ENCODE assay signal across 8 mouse cellular contexts in the genomic region with DNA sequence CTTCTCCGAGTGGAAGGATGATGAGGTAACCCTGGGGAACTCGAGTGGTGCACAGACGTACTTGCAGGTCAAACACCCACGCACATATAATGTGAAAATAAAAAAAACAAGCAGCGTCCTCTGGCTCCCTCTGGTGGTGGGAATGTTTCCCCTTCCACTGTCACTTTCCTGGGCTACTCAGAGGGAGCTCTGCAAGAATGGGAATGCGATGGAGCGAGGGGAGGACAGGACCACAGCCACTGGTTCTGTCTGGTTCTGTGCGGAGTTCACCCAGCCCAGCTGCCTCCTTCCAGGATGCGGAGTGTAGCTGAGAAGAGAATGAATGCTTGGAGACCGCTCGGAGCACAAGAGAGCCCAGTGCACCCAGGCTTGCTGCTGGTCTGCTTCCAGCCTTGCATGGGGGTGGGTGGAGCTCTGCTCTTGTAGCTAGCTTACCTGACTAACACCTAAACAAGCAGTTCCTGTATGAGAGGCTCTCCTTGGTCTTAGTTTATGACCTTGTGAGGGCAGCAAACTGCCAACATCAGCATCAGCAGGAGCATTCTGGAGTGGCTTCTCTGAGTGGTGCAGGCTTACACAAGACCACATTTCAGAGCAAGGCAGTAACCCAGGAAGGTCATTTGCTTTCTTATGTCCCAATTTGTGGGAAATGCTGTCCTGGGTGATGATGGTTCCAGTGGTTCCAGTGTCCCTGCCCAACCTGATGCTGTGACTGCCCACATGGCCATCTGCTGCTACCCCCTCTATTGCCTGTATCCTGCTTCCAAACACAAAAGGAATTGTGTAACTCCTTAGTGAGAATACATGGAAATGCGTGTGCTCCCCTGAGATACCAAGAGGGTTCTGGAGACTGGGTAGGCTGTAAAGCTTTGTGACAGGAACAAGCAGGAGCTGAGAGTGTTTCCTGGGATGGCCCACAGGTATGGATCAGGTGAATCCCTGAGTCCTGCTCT. TPM values are rescaled to one million over a fixed set of nuclear protein-coding genes. Genes with fewer than 3 reads are reported as not detected.
DNase-seq lines count a peak whose midpoint lies in the region; ATAC-seq lines count a peak whose summit lies in the region.

No protein-coding gene starts in this region.

- intact Hi-C loops in left cerebral cortex, postnatal 10 days (cut with DNase I), result no loop called here

- H3K9me3 ChIP-seq in intestine, embryonic 14.5 days (ENCODE audit: control insufficient read depth, low read length), result no peaks in the 10 kb centered on the region

- peaks cover 59% of the 10 kb centered on the region for H3K36me3 ChIP-seq in intestine, embryonic 14.5 days (ENCODE audit: control insufficient read depth, insufficient read depth, low read length)

- peak; percentile 88 to 89 for DNase-seq in adrenal gland, adult 18-20 months (ENCODE audit: low spot score in 2 of 2)
- DNase-seq in embryo, embryonic 10.5 days (ENCODE audit: low spot score), result peak; percentile 89
- DNase-seq in gastrocnemius, postnatal 25 days, result peak; percentile 59
- DNase-seq in intestine, embryonic 14.5 days (ENCODE audit: low spot score), result peak; percentile 98
- peak; percentile 78 to 85 for DNase-seq in left cerebral cortex, postnatal 10 days (ENCODE audit: extremely low spot score in 1 of 2, low spot score in 2 of 2)
- DNase-seq in right cerebral cortex, postnatal 10 days (ENCODE audit: low spot score in 2 of 2), result peak; percentile 84 to 86
- DNase-seq in urinary bladder, postnatal 14 days (ENCODE audit: low spot score), result peak; percentile 87

- ATAC-seq in intestine, embryonic 14.5 days (replicated peaks; ENCODE audit: low FRiP score, low TSS enrichment, low read depth), result peak; percentile 60
- ATAC-seq in megakaryocyte progenitor cell, adult 5-6 weeks (replicated peaks; ENCODE audit: poor library complexity), result peak; percentile 70

- 34% methylated on average over 12 of the region's 12 CpGs for WGBS in intestine, embryonic 14.5 days

- H3K9ac ChIP-seq in intestine, embryonic 14.5 days (ENCODE audit: low read length), result no peak overlapping the region

- H3K4me3 ChIP-seq in intestine, embryonic 14.5 days (ENCODE audit: low read depth, low read length), result no peak overlapping the region

- H3K4me1 ChIP-seq in intestine, embryonic 14.5 days (replicated peaks; ENCODE audit: control insufficient read depth, insufficient read depth, low read length), result no peaks in the 10 kb centered on the region

- no peaks in the 10 kb centered on the region for H3K27me3 ChIP-seq in intestine, embryonic 14.5 days (replicated peaks; ENCODE audit: control insufficient read depth, insufficient read depth, low read length)

- no peak overlapping the region for H3K4me2 ChIP-seq in intestine, embryonic 14.5 days (ENCODE audit: low read length)

- 0 out of 2 replicates have a peak overlapping the region, but pooled peaks have one; percentile 48 for H3K27ac ChIP-seq in intestine, embryonic 14.5 days (ENCODE audit: low read depth)

RNA-seq across cellular contexts. Expression of a gene that starts 24.5 kb away (rescaled TPM):
- 10 to 100 TPM; 46.1 to 62.3 TPM for total RNA-seq in adrenal gland, adult 18-20 months (2021)
- 10 to 100 TPM; 11.2 to 18.2 TPM for total RNA-seq in gastrocnemius, postnatal 25 days (2021)
- polyA plus RNA-seq in intestine, embryonic 14.5 days (2014; fragmentation: Nextera tagmentation; extraction: Ambion mirVana), result 145 and 162 TPM in 2 replicates
- total RNA-seq in left cerebral cortex, postnatal 10 days (2021), result 10 to 100 TPM; 69.3 to 73.0 TPM
- total RNA-seq in megakaryocyte progenitor cell, adult 5-6 weeks (2015), result 25.2 and 30.1 TPM in 2 replicates
- total RNA-seq in megakaryocyte progenitor cell, adult 5-6 weeks (2017), result 18.9 and 19.3 TPM in 2 replicates

RNA-seq across cellular contexts. Expression of a gene that starts 28.0 kb away (rescaled TPM):
- 10 to 100 TPM; 83.7 to 86.4 TPM for total RNA-seq in adrenal gland, adult 18-20 months (2021)
- 10 to 100 TPM; 51.5 to 55.2 TPM for total RNA-seq in gastrocnemius, postnatal 25 days (2021)
- 83.7 and 87.6 TPM in 2 replicates for polyA plus RNA-seq in intestine, embryonic 14.5 days (2014; fragmentation: Nextera tagmentation; extraction: Ambion mirVana)
- total RNA-seq in left cerebral cortex, postnatal 10 days (2021), result 100 to 1,000 TPM; 176 to 182 TPM
- total RNA-seq in megakaryocyte progenitor cell, adult 5-6 weeks (2015), result 20.5 and 23.2 TPM in 2 replicates
- 12.6 and 18.2 TPM in 2 replicates for total RNA-seq in megakaryocyte progenitor cell, adult 5-6 weeks (2017)

RNA-seq across cellular contexts. Expression of a gene that starts 33.9 kb away (rescaled TPM):
- 10 to 100 TPM; 33.3 to 39.0 TPM for total RNA-seq in adrenal gland, adult 18-20 months (2021)
- total RNA-seq in gastrocnemius, postnatal 25 days (2021), result 10 to 100 TPM; 26.1 to 27.0 TPM
- polyA plus RNA-seq in intestine, embryonic 14.5 days (2014; fragmentation: Nextera tagmentation; extraction: Ambion mirVana), result 39.3 and 40.6 TPM in 2 replicates
- total RNA-seq in left cerebral cortex, postnatal 10 days (2021), result 10 to 100 TPM; 70.4 to 70.6 TPM
- total RNA-seq in megakaryocyte progenitor cell, adult 5-6 weeks (2015), result 36.5 and 38.4 TPM in 2 replicates
- total RNA-seq in megakaryocyte progenitor cell, adult 5-6 weeks (2017), result 16.3 and 16.5 TPM in 2 replicates

RNA-seq across cellular contexts. Expression of a gene that starts 49.9 kb away (rescaled TPM):
- 10 to 100 TPM; 39.3 to 49.8 TPM for total RNA-seq in adrenal gland, adult 18-20 months (2021)
- total RNA-seq in gastrocnemius, postnatal 25 days (2021), result 10 to 100 TPM; 11.1 to 12.0 TPM
- 45.0 and 51.7 TPM in 2 replicates for polyA plus RNA-seq in intestine, embryonic 14.5 days (2014; fragmentation: Nextera tagmentation; extraction: Ambion mirVana)
- 10 to 100 TPM; 47.3 to 51.6 TPM for total RNA-seq in left cerebral cortex, postnatal 10 days (2021)
- total RNA-seq in megakaryocyte progenitor cell, adult 5-6 weeks (2015), result 16.2 and 18.5 TPM in 2 replicates
- total RNA-seq in megakaryocyte progenitor cell, adult 5-6 weeks (2017), result 18.2 and 24.9 TPM in 2 replicates
